Mouse (Mus musculus): Measurements from ENCODE around the gene Ms4a15.

The Ms4a15 gene

GRCm38 (mm10) chr19:10965721-10966120 is 27.3 kb downstream of the Ms4a15 start:
- DNase-seq (ENCODE audit: low read depth in 2 of 2, low spot score in 2 of 2), result no peak

GRCm38 (mm10) chr19:10959978-10960346 is 33.1 kb downstream of the Ms4a15 start:
- DNase-seq (ENCODE audit: low read depth in 2 of 2, low spot score in 2 of 2), result no peak

- peak; percentile 41 to 68 for DNase-seq (ENCODE audit: low read depth in 2 of 2, low spot score in 2 of 2)
Observed at GRCm38 (mm10) chr19:10959085-10959977, 33.7 kb downstream of the Ms4a15 start.

- DNase-seq (ENCODE audit: low read depth in 2 of 2, low spot score in 2 of 2), result no peak
Observed at GRCm38 (mm10) chr19:10952021-10952939, 40.8 kb downstream of the Ms4a15 start.

- DNase-seq (ENCODE audit: low read depth in 2 of 2, low spot score in 2 of 2), result no peak
Observed at GRCm38 (mm10) chr19:10949558-10949957, 43.5 kb downstream of the Ms4a15 start.

GRCm38 (mm10) chr19:10949112-10949511 is 43.9 kb downstream of the Ms4a15 start, which contains the start of gene Ccdc86:
Gene Ccdc86 (minus strand): TSS chr19:10949266.
- peak; percentile 90 to 94 for DNase-seq (ENCODE audit: low read depth in 2 of 2, low spot score in 2 of 2)

- peak; percentile 5 to 16 for DNase-seq (ENCODE audit: low read depth in 2 of 2, low spot score in 2 of 2)
Observed at GRCm38 (mm10) chr19:10948416-10948815, 44.6 kb downstream of the Ms4a15 start.

GRCm38 (mm10) chr19:10947219-10947618 is 45.8 kb downstream of the Ms4a15 start:
- DNase-seq (ENCODE audit: low read depth in 2 of 2, low spot score in 2 of 2), result no peak

- no peak for DNase-seq (ENCODE audit: low read depth in 2 of 2, low spot score in 2 of 2)
Observed at GRCm38 (mm10) chr19:10946506-10946905, 46.5 kb downstream of the Ms4a15 start.

- DNase-seq (ENCODE audit: low read depth in 2 of 2, low spot score in 2 of 2), result no peak
Observed at GRCm38 (mm10) chr19:10943955-10944354, 49.1 kb downstream of the Ms4a15 start.

GRCm38 (mm10) chr19:10940801-10941457 is 52.1 kb downstream of the Ms4a15 start:
- no peak for DNase-seq (ENCODE audit: low read depth in 2 of 2, low spot score in 2 of 2)

- DNase-seq (ENCODE audit: low read depth in 2 of 2, low spot score in 2 of 2), result peak; percentile 19 to 34
Observed at GRCm38 (mm10) chr19:10940097-10940800, 52.8 kb downstream of the Ms4a15 start.

- no peak for DNase-seq (ENCODE audit: low read depth in 2 of 2, low spot score in 2 of 2)
Observed at GRCm38 (mm10) chr19:10938771-10939170, 54.3 kb downstream of the Ms4a15 start.

GRCm38 (mm10) chr19:10937110-10937563 is 55.9 kb downstream of the Ms4a15 start, which contains the start of gene Ptgdr2:
Gene Ptgdr2 (plus strand): TSS chr19:10937160.
- DNase-seq (ENCODE audit: low read depth in 2 of 2, low spot score in 2 of 2), result no peak

- DNase-seq (ENCODE audit: low read depth in 2 of 2, low spot score in 2 of 2), result no peak
Observed at GRCm38 (mm10) chr19:10936077-10936476, 57.0 kb downstream of the Ms4a15 start.

GRCm38 (mm10) chr19:10935029-10935428 is 58.0 kb downstream of the Ms4a15 start:
- no peak for DNase-seq (ENCODE audit: low read depth in 2 of 2, low spot score in 2 of 2)

GRCm38 (mm10) chr19:10930641-10931040 is 62.4 kb downstream of the Ms4a15 start:
- no peak for DNase-seq (ENCODE audit: low read depth in 2 of 2, low spot score in 2 of 2)
